Mouse (Mus musculus) forebrain, embryonic 15.5 days (tissue): ENCODE measurements at regions not wholly inside any gene's neighbourhood (a gene's known extent, or its start where the extent isn't known, plus 50 kb on each side); places are given as distances from the start of the nearest gene placed in this dataset.

Experiments
- ATAC-seq: fragments of 200-750 bp; cut with Nextera tagmentation; replicated peaks from 2 replicates; pipeline ENCODE4 v1.8.0; 2017; ENCODE audit warnings: mild to moderate bottlenecking, moderate TSS enrichment, moderate library complexity
- H3K27ac ChIP-seq: fragments of 300-500 bp; sonication (generic); replicated peaks from 2 replicates; pipeline ENCODE4 v1.5.1; 2015; ENCODE audit warnings: mild to moderate bottlenecking, inconsistent platforms
- H3K27me3 ChIP-seq: fragments of 300-500 bp; sonication (generic); 2 replicates; pipeline ENCODE4 v1.6.1; 2015; ENCODE audit warnings: inconsistent platforms
- H3K36me3 ChIP-seq: fragments of 300-500 bp; sonication (generic); 2 replicates; pipeline ENCODE4 v1.6.1; 2015; ENCODE audit warnings: mild to moderate bottlenecking, inconsistent platforms
- H3K4me1 ChIP-seq: fragments of 300-500 bp; sonication (generic); 2 replicates; pipeline ENCODE4 v1.6.1; 2015; ENCODE audit warnings: inconsistent platforms
- H3K4me2 ChIP-seq: fragments of 300-500 bp; sonication (generic); replicated peaks from 2 replicates; pipeline ENCODE4 v1.6.1; 2015; ENCODE audit warnings: mild to moderate bottlenecking, inconsistent platforms
- H3K4me3 ChIP-seq: fragments of 300-500 bp; sonication (generic); 2 replicates; pipeline ENCODE4 v1.5.1; 2015; ENCODE audit warnings: mild to moderate bottlenecking, inconsistent platforms
- H3K9ac ChIP-seq: fragments of 300-500 bp; sonication (generic); replicated peaks from 2 replicates; pipeline ENCODE4 v1.6.1; 2015; ENCODE audit warnings: mild to moderate bottlenecking, inconsistent platforms
- H3K9me3 ChIP-seq: fragments of 300-500 bp; sonication (generic); 2 replicates; pipeline ENCODE4 v1.6.1; 2016; ENCODE audit warnings: inconsistent platforms
- WGBS: fragments of 180-500 bp; shearing (Covaris S2); methylation state at CpG from one replicate; pipeline ENCODE4 v1.1.7; 2015; ENCODE audit warnings: mixed read lengths; 5-methylcytosine and 5-hydroxymethylcytosine counted together

GRCm38 (mm10) chr4:73542331-73542730, 65.3 kb upstream of the Gm11238 start:
- 85% methylated on average over 5 of the region's 5 CpGs for WGBS
- Histone ChIP-seq H3K27ac (no peak overlapping the region), H3K36me3 (no peaks in the 10 kb centered on the region), H3K4me1 (no peaks in the 10 kb centered on the region), H3K4me2 (no peak overlapping the region), H3K27me3 (no peaks in the 10 kb centered on the region), H3K9me3 (no peaks in the 10 kb centered on the region), H3K9ac (no peak overlapping the region), H3K4me3 (no peak overlapping the region)
- no peak for ATAC-seq

- Histone ChIP-seq H3K4me1 (no peaks in the 10 kb centered on the region), H3K4me3 (no peak overlapping the region), H3K27me3 (no peaks in the 10 kb centered on the region), H3K4me2 (no peak overlapping the region), H3K36me3 (no peaks in the 10 kb centered on the region), H3K9ac (no peak overlapping the region), H3K27ac (no peak overlapping the region), H3K9me3 (no peaks in the 10 kb centered on the region)
- 91% methylated on average over 1 of the region's 1 CpGs for WGBS
- no peak for ATAC-seq
Observed at GRCm38 (mm10) chr4:73531604-73532003, 76.1 kb upstream of the Gm11238 start.

GRCm38 (mm10) chr4:73524579-73525208, 83.0 kb upstream of the Gm11238 start:
- no peak for ATAC-seq
- H3K27ac ChIP-seq = no peak overlapping the region
- no peak overlapping the region for H3K4me2 ChIP-seq
- H3K4me1 ChIP-seq = no peaks in the 10 kb centered on the region
- H3K27me3 ChIP-seq = no peaks in the 10 kb centered on the region
- H3K36me3 ChIP-seq = no peaks in the 10 kb centered on the region
- no peak overlapping the region for H3K4me3 ChIP-seq
- WGBS = 79% methylated on average over 1 of the region's 1 CpGs
- H3K9ac ChIP-seq = no peak overlapping the region
- H3K9me3 ChIP-seq = no peaks in the 10 kb centered on the region

GRCm38 (mm10) chr4:73518742-73519384, 88.8 kb upstream of the Gm11238 start:
- Histone ChIP-seq H3K27me3 (no peaks in the 10 kb centered on the region), H3K4me1 (no peaks in the 10 kb centered on the region)
- no peak for ATAC-seq

GRCm38 (mm10) chr4:73517559-73517958, 90.1 kb upstream of the Gm11238 start:
- no peak overlapping the region for H3K4me2 ChIP-seq
- no peak overlapping the region for H3K9ac ChIP-seq
- H3K27ac ChIP-seq = no peak overlapping the region
- no peak overlapping the region for H3K4me3 ChIP-seq
- no peaks in the 10 kb centered on the region for H3K36me3 ChIP-seq
- no peaks in the 10 kb centered on the region for H3K4me1 ChIP-seq
- no peaks in the 10 kb centered on the region for H3K9me3 ChIP-seq
- no peaks in the 10 kb centered on the region for H3K27me3 ChIP-seq
- no peak for ATAC-seq

More at GRCm38 (mm10) chr4:73518742-73519384, 88.8 kb upstream of the Gm11238 start:
- Histone ChIP-seq H3K27ac (no peak overlapping the region), H3K9ac (no peak overlapping the region), H3K36me3 (no peaks in the 10 kb centered on the region), H3K4me3 (no peak overlapping the region), H3K4me2 (no peak overlapping the region), H3K9me3 (no peaks in the 10 kb centered on the region)

- Histone ChIP-seq H3K4me1 (no peaks in the 10 kb centered on the region), H3K9me3 (no peaks in the 10 kb centered on the region), H3K27ac (no peak overlapping the region), H3K9ac (no peak overlapping the region), H3K4me2 (no peak overlapping the region), H3K27me3 (no peaks in the 10 kb centered on the region), H3K4me3 (no peak overlapping the region), H3K36me3 (no peaks in the 10 kb centered on the region)
- WGBS = 24% methylated on average over 2 of the region's 2 CpGs
- ATAC-seq = no peak
Observed at GRCm38 (mm10) chr4:73516717-73517116, 91.0 kb upstream of the Gm11238 start.

- no peak overlapping the region for H3K4me3 ChIP-seq
- H3K4me1 ChIP-seq = no peaks in the 10 kb centered on the region
- H3K27me3 ChIP-seq = no peaks in the 10 kb centered on the region
- no peaks in the 10 kb centered on the region for H3K36me3 ChIP-seq
- no peak overlapping the region for H3K27ac ChIP-seq
- H3K9me3 ChIP-seq = no peaks in the 10 kb centered on the region
- no peak overlapping the region for H3K4me2 ChIP-seq
- no peak for ATAC-seq
- H3K9ac ChIP-seq = no peak overlapping the region
- 86% methylated on average over 2 of the region's 2 CpGs for WGBS
Observed at GRCm38 (mm10) chr4:73506860-73507259, 100.8 kb upstream of the Gm11238 start.

- 79% methylated on average over 2 of the region's 2 CpGs for WGBS
- no peaks in the 10 kb centered on the region for H3K4me1 ChIP-seq
- H3K27me3 ChIP-seq = no peaks in the 10 kb centered on the region
- H3K4me2 ChIP-seq = no peak overlapping the region
- no peak overlapping the region for H3K27ac ChIP-seq
- H3K9ac ChIP-seq = no peak overlapping the region
- H3K36me3 ChIP-seq = no peaks in the 10 kb centered on the region
- no peak; the same call in 1 of the 2 replicates for ATAC-seq
- H3K9me3 ChIP-seq = no peaks in the 10 kb centered on the region
- H3K4me3 ChIP-seq = no peak overlapping the region
Observed at GRCm38 (mm10) chr4:73489199-73489598, 84.3 kb upstream of the Gm11487 start.

- no peaks in the 10 kb centered on the region for H3K27me3 ChIP-seq
- no peak overlapping the region for H3K9ac ChIP-seq
- H3K36me3 ChIP-seq = no peaks in the 10 kb centered on the region
- WGBS = 49% methylated on average over 4 of the region's 4 CpGs
- H3K4me1 ChIP-seq = no peaks in the 10 kb centered on the region
- ATAC-seq = peak; percentile 48; the same call in 1 of the 2 replicates
- H3K27ac ChIP-seq = no peak overlapping the region
- no peaks in the 10 kb centered on the region for H3K9me3 ChIP-seq
- H3K4me3 ChIP-seq = no peak overlapping the region
- H3K4me2 ChIP-seq = no peak overlapping the region
Observed at GRCm38 (mm10) chr4:73488297-73489049, 83.6 kb upstream of the Gm11487 start.

- no peak overlapping the region for H3K27ac ChIP-seq
- no peak overlapping the region for H3K9ac ChIP-seq
- H3K27me3 ChIP-seq = no peaks in the 10 kb centered on the region
- H3K4me3 ChIP-seq = no peak overlapping the region
- no peaks in the 10 kb centered on the region for H3K36me3 ChIP-seq
- no peaks in the 10 kb centered on the region for H3K9me3 ChIP-seq
- ATAC-seq = peak; percentile 64; the same call in 1 of the 2 replicates
- no peak overlapping the region for H3K4me2 ChIP-seq
- WGBS = 72% methylated on average over 1 of the region's 1 CpGs
- H3K4me1 ChIP-seq = no peaks in the 10 kb centered on the region
Observed at GRCm38 (mm10) chr4:73467982-73468565, 63.2 kb upstream of the Gm11487 start.
